Mouse (Mus musculus): ENCODE measurements around the gene Nol9. TPM values are rescaled to one million over a fixed set of nuclear protein-coding genes. Genes with fewer than 3 reads are reported as not detected.

Nol9 gene
- total and polyA plus RNA-seq, 3 experiments = 34.2 to 63.5 (median 47.5) TPM

- Histone ChIP-seq H3K27me3 (ENCODE audit: insufficient read depth, low read length) (peaks cover 10% of the 10 kb centered on the region; the same call in 1 of the 2 replicates), H3K36me3 (replicated peaks) (no peaks in the 10 kb centered on the region), H3K9me3 (replicated peaks) (no peaks in the 10 kb centered on the region), H3K4me1 (ENCODE audit: insufficient read depth, low read depth, low read length) (peaks cover 25% of the 10 kb centered on the region), H3K4me3 (ENCODE audit: low read depth, low read length) (no peak overlapping the region)
- ATAC-seq (ENCODE audit: extremely low read depth, insufficient number of reproducible peaks, low FRiP score, poor library complexity, severe bottlenecking) (no peak), DNase-seq (ENCODE audit: low spot score) (no peak)
- TF ChIP-seq POLR2AphosphoS5 (IDR thresholded peaks at IDR 0.05; ENCODE audit: insufficient replicate concordance, low read depth, low read length) (no peak), CTCF (IDR thresholded peaks at IDR 0.05; ENCODE audit: low read depth, low read length) (no peak), GATA1 (IDR thresholded peaks at IDR 0.05; ENCODE audit: borderline replicate concordance, low read length) (no peak), TAL1 (conservative IDR thresholded peaks at IDR 0.05; ENCODE audit: low read depth, low read length) (no peak), GATA2 (IDR thresholded peaks at IDR 0.05; ENCODE audit: borderline replicate concordance, low read depth, low read length) (no peak)
Measured at GRCm38 (mm10) chr4:152097911-152098799, 59.0 kb downstream of the Nol9 start.

GRCm38 (mm10) chr4:152100541-152100940 is 61.4 kb downstream of the Nol9 start:
- DNase-seq (ENCODE audit: low spot score) (no peak), ATAC-seq (ENCODE audit: extremely low read depth, insufficient number of reproducible peaks, low FRiP score, poor library complexity, severe bottlenecking) (no peak)
- Histone ChIP-seq H3K9me3 (replicated peaks) (no peaks in the 10 kb centered on the region), H3K4me3 (ENCODE audit: low read depth, low read length) (no peak overlapping the region), H3K4me1 (ENCODE audit: insufficient read depth, low read depth, low read length) (peaks cover 15% of the 10 kb centered on the region), H3K27me3 (ENCODE audit: insufficient read depth, low read length) (peaks cover 11% of the 10 kb centered on the region; the same call in 1 of the 2 replicates), H3K36me3 (replicated peaks) (peaks cover 9% of the 10 kb centered on the region)
- no peak for TF ChIP-seq GATA1 (IDR thresholded peaks at IDR 0.05; ENCODE audit: borderline replicate concordance, low read length)
- TF ChIP-seq GATA2 (IDR thresholded peaks at IDR 0.05; ENCODE audit: borderline replicate concordance, low read depth, low read length) = no peak
- TF ChIP-seq POLR2AphosphoS5 (IDR thresholded peaks at IDR 0.05; ENCODE audit: insufficient replicate concordance, low read depth, low read length) = no peak
- no peak for TF ChIP-seq TAL1 (conservative IDR thresholded peaks at IDR 0.05; ENCODE audit: low read depth, low read length)
- TF ChIP-seq CTCF (IDR thresholded peaks at IDR 0.05; ENCODE audit: low read depth, low read length) = no peak

GRCm38 (mm10) chr4:152101081-152101653 is 62.0 kb downstream of the Nol9 start:
- Histone ChIP-seq H3K4me1 (ENCODE audit: insufficient read depth, low read depth, low read length) (peaks cover 9% of the 10 kb centered on the region), H3K36me3 (replicated peaks) (peaks cover 9% of the 10 kb centered on the region), H3K9me3 (replicated peaks) (no peaks in the 10 kb centered on the region), H3K27me3 (ENCODE audit: insufficient read depth, low read length) (peaks cover 11% of the 10 kb centered on the region; the same call in 1 of the 2 replicates), H3K4me3 (ENCODE audit: low read depth, low read length) (no peak overlapping the region; the same call in 1 of the 2 replicates)
- no peak for ATAC-seq (ENCODE audit: extremely low read depth, insufficient number of reproducible peaks, low FRiP score, poor library complexity, severe bottlenecking)
- no peak for TF ChIP-seq GATA1 (IDR thresholded peaks at IDR 0.05; ENCODE audit: borderline replicate concordance, low read length)
- no peak for TF ChIP-seq TAL1 (conservative IDR thresholded peaks at IDR 0.05; ENCODE audit: low read depth, low read length)
- no peak for TF ChIP-seq GATA2 (IDR thresholded peaks at IDR 0.05; ENCODE audit: borderline replicate concordance, low read depth, low read length)
- TF ChIP-seq CTCF (IDR thresholded peaks at IDR 0.05; ENCODE audit: low read depth, low read length) = no peak
- no peak for TF ChIP-seq POLR2AphosphoS5 (IDR thresholded peaks at IDR 0.05; ENCODE audit: insufficient replicate concordance, low read depth, low read length)
- no peak for DNase-seq (ENCODE audit: low spot score)

GRCm38 (mm10) chr4:152101921-152102320 is 62.8 kb downstream of the Nol9 start:
- Histone ChIP-seq H3K36me3 (replicated peaks) (peaks cover 9% of the 10 kb centered on the region), H3K27me3 (ENCODE audit: insufficient read depth, low read length) (peaks cover 8% of the 10 kb centered on the region; the same call in 1 of the 2 replicates), H3K9me3 (replicated peaks) (no peaks in the 10 kb centered on the region), H3K4me1 (ENCODE audit: insufficient read depth, low read depth, low read length) (peaks cover 6% of the 10 kb centered on the region), H3K4me3 (ENCODE audit: low read depth, low read length) (no peak overlapping the region)
- DNase-seq (ENCODE audit: low spot score) (no peak), ATAC-seq (ENCODE audit: extremely low read depth, insufficient number of reproducible peaks, low FRiP score, poor library complexity, severe bottlenecking) (no peak)
- TF ChIP-seq POLR2AphosphoS5 (IDR thresholded peaks at IDR 0.05; ENCODE audit: insufficient replicate concordance, low read depth, low read length) (no peak), GATA2 (IDR thresholded peaks at IDR 0.05; ENCODE audit: borderline replicate concordance, low read depth, low read length) (no peak), CTCF (IDR thresholded peaks at IDR 0.05; ENCODE audit: low read depth, low read length) (no peak), GATA1 (IDR thresholded peaks at IDR 0.05; ENCODE audit: borderline replicate concordance, low read length) (no peak), TAL1 (conservative IDR thresholded peaks at IDR 0.05; ENCODE audit: low read depth, low read length) (no peak)

- DNase-seq (ENCODE audit: low spot score) (peak; percentile 65), ATAC-seq (ENCODE audit: extremely low read depth, insufficient number of reproducible peaks, low FRiP score, poor library complexity, severe bottlenecking) (peak; percentile 56; the same call in 1 of the 2 replicates)
- no peak overlapping the region for H3K4me3 ChIP-seq (ENCODE audit: low read depth, low read length)
- peaks cover 8% of the 10 kb centered on the region; the same call in 1 of the 2 replicates for H3K27me3 ChIP-seq (ENCODE audit: insufficient read depth, low read length)
- TF ChIP-seq CTCF (IDR thresholded peaks at IDR 0.05; ENCODE audit: low read depth, low read length) = peak; percentile 97
- TF ChIP-seq GATA2 (IDR thresholded peaks at IDR 0.05; ENCODE audit: borderline replicate concordance, low read depth, low read length) = no peak
- no peak for TF ChIP-seq GATA1 (IDR thresholded peaks at IDR 0.05; ENCODE audit: borderline replicate concordance, low read length)
- H3K9me3 ChIP-seq (replicated peaks) = no peaks in the 10 kb centered on the region
- H3K4me1 ChIP-seq (ENCODE audit: insufficient read depth, low read depth, low read length) = peaks cover 17% of the 10 kb centered on the region
- peaks cover 9% of the 10 kb centered on the region for H3K36me3 ChIP-seq (replicated peaks)
Measured at GRCm38 (mm10) chr4:152103025-152103424, 63.9 kb downstream of the Nol9 start.

- Histone ChIP-seq H3K36me3 (replicated peaks) (peaks cover 17% of the 10 kb centered on the region), H3K9me3 (replicated peaks) (no peaks in the 10 kb centered on the region), H3K4me1 (ENCODE audit: insufficient read depth, low read depth, low read length) (peaks cover 18% of the 10 kb centered on the region), H3K27me3 (ENCODE audit: insufficient read depth, low read length) (peaks cover 8% of the 10 kb centered on the region; the same call in 1 of the 2 replicates), H3K4me3 (ENCODE audit: low read depth, low read length) (no peak overlapping the region)
- DNase-seq (ENCODE audit: low spot score) (no peak), ATAC-seq (ENCODE audit: extremely low read depth, insufficient number of reproducible peaks, low FRiP score, poor library complexity, severe bottlenecking) (no peak)
- TF ChIP-seq TAL1 (conservative IDR thresholded peaks at IDR 0.05; ENCODE audit: low read depth, low read length) = no peak
- no peak for TF ChIP-seq GATA1 (IDR thresholded peaks at IDR 0.05; ENCODE audit: borderline replicate concordance, low read length)
- TF ChIP-seq POLR2AphosphoS5 (IDR thresholded peaks at IDR 0.05; ENCODE audit: insufficient replicate concordance, low read depth, low read length) = no peak
- TF ChIP-seq CTCF (IDR thresholded peaks at IDR 0.05; ENCODE audit: low read depth, low read length) = no peak
- TF ChIP-seq GATA2 (IDR thresholded peaks at IDR 0.05; ENCODE audit: borderline replicate concordance, low read depth, low read length) = no peak
Measured at GRCm38 (mm10) chr4:152106746-152107145, 67.6 kb downstream of the Nol9 start.
